Comparison of ENCODE assay signal across 26 mouse cellular contexts in the genomic region with DNA sequence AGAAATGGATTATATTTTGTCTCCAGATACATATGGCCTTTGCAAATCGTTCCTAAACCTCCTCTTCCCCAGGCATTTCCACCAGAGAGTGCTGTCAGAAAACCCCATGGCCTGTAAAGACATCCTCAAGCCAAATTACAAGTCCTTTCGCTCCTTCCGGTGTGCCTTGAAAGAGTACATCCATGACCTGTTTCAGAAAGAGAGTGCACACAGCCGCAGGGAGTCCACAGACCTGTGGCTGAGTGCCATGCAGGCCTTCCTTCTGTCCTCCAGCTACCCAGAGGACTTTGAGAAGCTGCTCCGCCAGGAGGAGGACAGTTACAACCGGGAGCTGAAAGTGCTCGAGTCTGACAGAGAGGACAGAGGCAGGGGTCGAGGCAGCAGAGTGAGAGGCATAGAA. TPM values are rescaled to one million over a fixed set of nuclear protein-coding genes. Genes with fewer than 3 reads are reported as not detected.
"Had no signal": no experiment of that assay in that cellular context is flagged by ENCODE, and none has a peak within 500 bp of the region (broad histone marks: within the 10 kb centered on the region; RNA-seq: fewer than 3 reads in every experiment).

No protein-coding gene starts in this region.

- H3K36me3 ChIP-seq: heart, embryonic 13.5 days; heart, embryonic 15.5 days; hindbrain, embryonic 13.5 days; intestine, embryonic 15.5 days; kidney, embryonic 15.5 days; limb, embryonic 13.5 days; limb, embryonic 15.5 days; liver, embryonic 12.5 days had no signal

- H3K4me3 ChIP-seq: heart, embryonic 13.5 days; heart, embryonic 15.5 days; hindbrain, embryonic 13.5 days; hindbrain, embryonic 15.5 days; intestine, embryonic 15.5 days; kidney, embryonic 15.5 days; limb, embryonic 13.5 days; limb, embryonic 15.5 days; liver, embryonic 12.5 days had no signal

- H3K9me3 ChIP-seq: heart, embryonic 13.5 days; heart, embryonic 15.5 days; hindbrain, embryonic 13.5 days; hindbrain, embryonic 15.5 days; intestine, embryonic 15.5 days; kidney, embryonic 15.5 days; limb, embryonic 13.5 days; limb, embryonic 15.5 days; liver, embryonic 12.5 days had no signal

- H3K27me3 ChIP-seq: heart, embryonic 15.5 days; hindbrain, embryonic 13.5 days; hindbrain, embryonic 15.5 days; intestine, embryonic 15.5 days; kidney, embryonic 15.5 days; limb, embryonic 13.5 days; limb, embryonic 15.5 days; liver, embryonic 12.5 days had no signal

- H3K9ac ChIP-seq: heart, embryonic 13.5 days; heart, embryonic 15.5 days; hindbrain, embryonic 13.5 days; hindbrain, embryonic 15.5 days; intestine, embryonic 15.5 days; kidney, embryonic 15.5 days; limb, embryonic 13.5 days; limb, embryonic 15.5 days; liver, embryonic 12.5 days; liver, embryonic 14.5 days had no signal

- H3K27ac ChIP-seq: heart, embryonic 13.5 days; heart, embryonic 15.5 days; hindbrain, embryonic 13.5 days; hindbrain, embryonic 15.5 days; intestine, embryonic 15.5 days; kidney, embryonic 15.5 days; kidney, postnatal 0 days; limb, embryonic 13.5 days; limb, embryonic 15.5 days; liver, embryonic 12.5 days; liver, embryonic 14.5 days had no signal

- DNase-seq: gastrocnemius, postnatal 14 days; gastrocnemius, postnatal 36 days; heart, adult 18-20 months; heart, postnatal 14 days; kidney, adult 11 months; kidney, adult 2 months; kidney, adult 9 months; kidney, postnatal 14 days; kidney, postnatal 36 days; layer of hippocampus, adult 9-11 months; layer of hippocampus, postnatal 36 days; left cerebral cortex, postnatal 4 days had no signal

- H3K4me2 ChIP-seq: heart, embryonic 11.5 days; heart, embryonic 13.5 days; heart, embryonic 15.5 days; hindbrain, embryonic 13.5 days; hindbrain, embryonic 15.5 days; intestine, embryonic 15.5 days; kidney, embryonic 15.5 days; limb, embryonic 13.5 days; limb, embryonic 15.5 days; liver, embryonic 12.5 days had no signal

- ATAC-seq: hindbrain, postnatal 0 days; intestine, embryonic 15.5 days; liver, embryonic 12.5 days had no signal

- H3K4me1 ChIP-seq: heart, embryonic 13.5 days; heart, embryonic 15.5 days; hindbrain, embryonic 13.5 days; hindbrain, embryonic 15.5 days; intestine, embryonic 15.5 days; kidney, embryonic 15.5 days; limb, embryonic 13.5 days; limb, embryonic 15.5 days; liver, embryonic 12.5 days had no signal

RNA-seq across cellular contexts. Expression of gene Dclk3, which starts 47.8 kb away (rescaled TPM):
- total RNA-seq: hematopoietic stem cell, adult 5-6 weeks had no signal
